Comparison of ENCODE assay signal across 31 mouse cellular contexts in genomic region chr6:14720110-14720771, GRCm38 (mm10). TPM values are rescaled to one million over a fixed set of nuclear protein-coding genes. Genes with fewer than 3 reads are reported as not detected.
DNase-seq lines count a peak whose midpoint lies in the region; ATAC-seq and TF ChIP-seq lines count a peak whose summit lies in the region.
"Had no signal": no experiment of that assay in that cellular context is flagged by ENCODE, and none has a peak within 500 bp of the region (broad histone marks: within the 10 kb centered on the region; RNA-seq: fewer than 3 reads in every experiment).

No protein-coding gene starts in this region.

- no peak for TF ChIP-seq POLR2A in brain, embryonic 14.5 days (IDR thresholded peaks at IDR 0.05; ENCODE audit: borderline replicate concordance, extremely low read depth, insufficient read depth, insufficient read length, poor library complexity, severe bottlenecking)

- DNase-seq in hindbrain, embryonic 11.5 days (ENCODE audit: low spot score): no peak
- DNase-seq in layer of hippocampus, adult 9-11 months: peak; percentile 40
- DNase-seq in layer of hippocampus, postnatal 25 days (ENCODE audit: extremely low spot score in 1 of 2, low spot score in 1 of 2): no peak
- peak; percentile 88 for DNase-seq in brain, embryonic 14.5 days (ENCODE audit: low read depth)
- no peak for DNase-seq in heart, adult 8-10 months (ENCODE audit: low spot score)
- DNase-seq in urinary bladder, postnatal 36 days (ENCODE audit: low spot score in 2 of 2): no peak
- DNase-seq: adrenal gland, adult 2 months; cerebellum, adult 2 months; cerebellum, postnatal 25 days; gastrocnemius, postnatal 10 days; kidney, adult 8-10 months; kidney, postnatal 10 days; liver; lung, postnatal 4 days; right cerebral cortex, postnatal 14 days; thymus, adult 2 months; thymus, postnatal 4 days had no signal

- no peaks in the 10 kb centered on the region for H3K4me1 ChIP-seq in hindbrain, embryonic 12.5 days
- no peaks in the 10 kb centered on the region for H3K4me1 ChIP-seq in hindbrain, embryonic 11.5 days (replicated peaks; ENCODE audit: control insufficient read depth, insufficient read depth, low read length)
- H3K4me1 ChIP-seq in forebrain, embryonic 16.5 days (replicated peaks; ENCODE audit: control insufficient read depth, insufficient read depth, low read length): peaks cover 9% of the 10 kb centered on the region
- H3K4me1 ChIP-seq: embryonic facial prominence, embryonic 13.5 days; limb, embryonic 10.5 days; neural tube, embryonic 15.5 days had no signal

- no peak overlapping the region for H3K27ac ChIP-seq in hindbrain, embryonic 12.5 days
- no peak overlapping the region for H3K27ac ChIP-seq in hindbrain, embryonic 11.5 days (ENCODE audit: low read depth, low read length)
- peak overlapping the region; percentile 53 for H3K27ac ChIP-seq in forebrain, embryonic 16.5 days (ENCODE audit: low read length)
- H3K27ac ChIP-seq: embryonic facial prominence, embryonic 13.5 days; limb, embryonic 10.5 days; neural tube, embryonic 15.5 days; stomach, postnatal 0 days had no signal

- ATAC-seq in hindbrain, embryonic 12.5 days (ENCODE audit: low FRiP score): peak; percentile 63; the same call in 1 of the 2 replicates
- ATAC-seq in hindbrain, embryonic 11.5 days (ENCODE audit: low FRiP score): no peak
- peak; percentile 99 for ATAC-seq in forebrain, embryonic 16.5 days

- H3K27me3 ChIP-seq in hindbrain, embryonic 12.5 days: no peaks in the 10 kb centered on the region
- H3K27me3 ChIP-seq in hindbrain, embryonic 11.5 days (ENCODE audit: control insufficient read depth, insufficient read depth, low read length): no peaks in the 10 kb centered on the region
- H3K27me3 ChIP-seq in forebrain, embryonic 16.5 days (replicated peaks; ENCODE audit: control insufficient read depth, insufficient read depth, low read length): no peaks in the 10 kb centered on the region
- H3K27me3 ChIP-seq: CH12.LX; embryonic facial prominence, embryonic 13.5 days; neural tube, embryonic 15.5 days had no signal

- H3K9ac ChIP-seq in hindbrain, embryonic 12.5 days: no peak overlapping the region
- no peak overlapping the region for H3K9ac ChIP-seq in hindbrain, embryonic 11.5 days (ENCODE audit: low read depth, low read length)
- H3K9ac ChIP-seq in forebrain, embryonic 16.5 days (replicated peaks; ENCODE audit: low read depth, low read length): no peak overlapping the region
- H3K9ac ChIP-seq: embryonic facial prominence, embryonic 13.5 days; neural tube, embryonic 15.5 days had no signal

- no peaks in the 10 kb centered on the region for H3K36me3 ChIP-seq in hindbrain, embryonic 12.5 days
- H3K36me3 ChIP-seq in hindbrain, embryonic 11.5 days (ENCODE audit: control insufficient read depth, insufficient read depth, low read length): no peaks in the 10 kb centered on the region
- no peaks in the 10 kb centered on the region for H3K36me3 ChIP-seq in forebrain, embryonic 16.5 days (ENCODE audit: control insufficient read depth, insufficient read depth)
- H3K36me3 ChIP-seq: embryonic facial prominence, embryonic 13.5 days; G1E; limb, embryonic 10.5 days; neural tube, embryonic 15.5 days had no signal

- H3K4me3 ChIP-seq in hindbrain, embryonic 12.5 days: no peak overlapping the region
- H3K4me3 ChIP-seq in hindbrain, embryonic 11.5 days (ENCODE audit: low read depth, low read length): no peak overlapping the region
- no peak overlapping the region for H3K4me3 ChIP-seq in forebrain, embryonic 16.5 days (replicated peaks; ENCODE audit: low read length)
- H3K4me3 ChIP-seq: embryonic facial prominence, embryonic 13.5 days; limb, embryonic 10.5 days; myocyte; neural tube, embryonic 15.5 days had no signal

- H3K9me3 ChIP-seq in hindbrain, embryonic 12.5 days (replicated peaks): no peaks in the 10 kb centered on the region
- no peaks in the 10 kb centered on the region for H3K9me3 ChIP-seq in hindbrain, embryonic 11.5 days (ENCODE audit: control insufficient read depth, low read length)
- H3K9me3 ChIP-seq in forebrain, embryonic 16.5 days (ENCODE audit: control insufficient read depth, low read length): no peaks in the 10 kb centered on the region
- H3K9me3 ChIP-seq: embryonic facial prominence, embryonic 13.5 days; G1E; limb, embryonic 10.5 days; neural tube, embryonic 15.5 days had no signal

- no peak overlapping the region for H3K4me2 ChIP-seq in hindbrain, embryonic 12.5 days (replicated peaks)
- H3K4me2 ChIP-seq in hindbrain, embryonic 11.5 days (replicated peaks; ENCODE audit: low read depth, low read length): no peak overlapping the region
- peak overlapping the region; percentile 11; the same call in 1 of the 2 replicates for H3K4me2 ChIP-seq in forebrain, embryonic 16.5 days (ENCODE audit: low read length)
- H3K4me2 ChIP-seq: embryonic facial prominence, embryonic 13.5 days; heart, embryonic 11.5 days; neural tube, embryonic 15.5 days had no signal

- WGBS in hindbrain, embryonic 12.5 days: 50% methylated on average over 6 of the region's 6 CpGs
- whole genome bisulfite sequencing in hindbrain, embryonic 11.5 days: 71% methylated on average over 6 of the region's 6 CpGs
- WGBS in forebrain, embryonic 16.5 days: 14% methylated on average over 6 of the region's 6 CpGs

- no peak for TF ChIP-seq CTCF in brain, embryonic 14.5 days (IDR thresholded peaks at IDR 0.05; ENCODE audit: borderline replicate concordance, extremely low read depth, insufficient read depth, insufficient read length)

RNA-seq across cellular contexts. Expression of gene Ppp1r3a, which starts 34.8 kb away (rescaled TPM):
- polyA plus RNA-seq in hindbrain, embryonic 12.5 days (2016; fragmentation: Nextera tagmentation; extraction: Ambion mirVana): 0.08 TPM in 1 of 2 replicates, not detected in the other
- polyA plus RNA-seq in hindbrain, embryonic 11.5 days (2014; fragmentation: Nextera tagmentation; extraction: Ambion mirVana): not detected in 2 replicates
- not detected for total RNA-seq in layer of hippocampus, postnatal 25 days (2021)
- not detected in 2 replicates for polyA plus RNA-seq in brain, embryonic 14.5 days (2012; rRNA removed)
- polyA plus RNA-seq in forebrain, embryonic 16.5 days (2015; fragmentation: Nextera tagmentation; extraction: Ambion mirVana): not detected in 2 replicates
- total RNA-seq in heart, adult 8-10 months (2022): 10 to 100 TPM; 83.1 to 98.6 (median 87.1) TPM
- total RNA-seq: CH12.LX; granulocyte monocyte progenitor cell, adult 5-6 weeks; hematopoietic stem cell, adult 5-6 weeks; layer of hippocampus, postnatal 14 days had no signal
- polyA plus RNA-seq: adrenal gland, adult 2 months; embryonic facial prominence, embryonic 13.5 days; G1E; intestine, embryonic 14.5 days; limb, embryonic 10.5 days had no signal

Comparison
In these comparisons a context has a peak if more than half of its experiments do, and no peak if none do; other contexts are left out.
1. DNase-seq: peak in layer of hippocampus, adult 9-11 months (single experiment) and brain, embryonic 14.5 days (single experiment); none in hindbrain, embryonic 11.5 days (single experiment), layer of hippocampus, postnatal 25 days (0 of 2), heart, adult 8-10 months (single experiment) and urinary bladder, postnatal 36 days (0 of 2).